Mouse (Mus musculus) cerebellum, postnatal 36 days (tissue): ENCODE results near the gene Krt34.

Source experiments
- DNase-seq, 2 experiments: peaks; one replicate each; pipeline ENCODE4 v3.0.0; 2021 to 2022; ENCODE audit warnings: mixed read lengths in 2 of 2

The Krt34 gene

GRCm38 (mm10) chr11:99999091-99999490, 42.3 kb downstream of the Krt34 start:
- DNase-seq: no peak

GRCm38 (mm10) chr11:99994384-99994661, 47.0 kb downstream of the Krt34 start:
- no peak for DNase-seq

GRCm38 (mm10) chr11:99993620-99994383, 47.6 kb downstream of the Krt34 start, which contains the start of gene Krtap17-1:
Krtap17-1 (minus strand) TSS chr11:99993994.
- no peak for DNase-seq

- no peak for DNase-seq
Observed at GRCm38 (mm10) chr11:99990571-99990970, 50.8 kb downstream of the Krt34 start.

- no peak for DNase-seq
Observed at GRCm38 (mm10) chr11:99989881-99990405, 51.4 kb downstream of the Krt34 start.

GRCm38 (mm10) chr11:99988530-99988929, 52.8 kb downstream of the Krt34 start:
- DNase-seq: no peak
